Mouse (Mus musculus): ENCODE measurements at regions not wholly inside any gene's neighbourhood (a gene's known extent, or its start where the extent isn't known, plus 50 kb on each side); places are given as distances from the start of the nearest gene placed in this dataset.

DNA sequence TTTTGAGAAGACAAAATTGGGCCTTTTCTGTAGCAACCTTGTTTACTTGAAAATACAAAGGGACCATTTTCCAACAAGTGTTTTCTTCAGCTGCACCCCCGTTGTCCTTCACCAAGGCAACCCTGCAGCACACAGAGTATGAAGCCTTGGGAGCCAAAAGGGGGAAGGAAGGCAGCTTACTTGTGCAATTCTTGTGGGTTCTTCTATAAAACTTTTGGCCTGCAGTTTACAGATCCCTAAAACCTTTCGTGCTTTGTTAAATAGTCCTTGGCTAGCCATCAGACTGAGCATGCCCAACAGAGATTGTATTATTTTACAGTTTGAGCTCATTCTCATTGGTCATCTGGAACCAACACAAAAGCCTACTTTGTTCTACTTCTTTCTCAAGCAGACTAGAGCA lies 140.6 kb upstream of the H2al1a start:
- no peak for DNase-seq (ENCODE audit: low spot score in 2 of 2)

DNA sequence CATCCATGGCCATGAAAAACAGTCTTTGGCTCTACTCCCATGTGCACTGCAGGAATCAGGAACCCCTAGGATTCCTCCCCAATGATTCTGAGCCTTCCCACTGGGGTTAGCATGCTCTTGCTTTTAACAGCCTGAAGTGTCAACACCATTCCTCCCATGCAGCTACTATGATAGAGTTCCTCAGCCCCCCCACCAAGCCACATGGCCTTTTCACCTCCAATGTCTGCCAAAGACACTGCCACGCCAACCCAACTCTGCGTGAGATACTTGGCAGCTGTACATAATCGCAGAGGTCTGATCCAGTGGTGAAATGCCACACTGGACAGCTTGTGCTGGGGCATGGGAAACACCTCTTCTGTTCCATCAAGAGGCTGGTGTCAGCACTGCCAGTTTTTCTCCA lies 128.6 kb upstream of the H2al1a start:
- DNase-seq (ENCODE audit: low spot score in 2 of 2): no peak

DNA sequence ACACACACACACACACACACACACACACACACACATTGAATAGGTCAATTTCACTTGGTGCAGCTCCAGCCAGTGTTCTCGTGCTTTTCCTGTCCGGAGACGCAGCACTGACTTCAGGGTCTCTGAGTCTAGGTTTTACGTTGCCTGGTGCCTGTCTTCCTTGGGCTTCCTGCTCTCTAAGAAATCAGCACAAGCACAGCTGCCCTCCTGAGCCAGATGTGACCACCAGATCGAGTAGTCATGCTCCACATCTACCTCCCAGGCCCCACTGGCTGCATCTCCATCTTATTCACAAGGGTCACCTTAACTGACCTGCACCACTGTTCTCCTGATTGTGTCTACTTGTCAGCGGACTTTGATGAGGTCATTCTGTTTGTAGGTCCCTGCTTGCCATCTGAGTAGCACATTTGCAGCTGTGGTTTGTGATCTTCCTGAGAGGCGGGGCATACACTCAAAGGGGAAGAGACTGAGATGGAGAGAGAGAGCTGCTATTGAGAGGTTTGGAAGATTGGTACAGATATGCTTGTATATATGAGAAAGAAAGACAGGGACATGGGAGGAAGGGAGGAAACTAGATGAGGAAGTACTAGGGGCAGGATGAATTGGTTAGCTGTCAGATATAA lies 118.8 kb upstream of the H2al1a start:
- DNase-seq (ENCODE audit: low spot score in 2 of 2): no peak

DNA sequence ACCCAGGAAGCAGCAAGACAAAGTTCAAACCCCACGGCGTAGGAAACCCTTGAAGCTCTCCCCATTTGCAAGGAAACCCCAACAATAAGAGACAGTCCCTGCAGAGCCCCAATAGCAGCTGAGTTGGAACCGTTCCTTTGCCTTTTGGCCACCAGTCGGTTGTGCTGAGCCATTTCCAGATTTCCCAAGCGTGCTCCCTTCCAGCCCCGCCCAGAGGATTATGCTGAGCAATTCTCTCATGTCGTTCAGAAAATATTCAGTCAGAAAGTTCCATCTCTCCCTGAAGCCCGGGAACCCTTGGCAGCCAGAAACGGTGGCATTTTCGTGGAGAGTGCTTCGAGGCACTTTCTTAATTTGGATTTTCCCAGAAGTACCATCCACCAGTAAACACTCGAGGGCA lies 117.2 kb upstream of the H2al1a start:
- peak in 1 of 2 experiments; percentile 2 for DNase-seq (ENCODE audit: low spot score in 2 of 2)

DNA sequence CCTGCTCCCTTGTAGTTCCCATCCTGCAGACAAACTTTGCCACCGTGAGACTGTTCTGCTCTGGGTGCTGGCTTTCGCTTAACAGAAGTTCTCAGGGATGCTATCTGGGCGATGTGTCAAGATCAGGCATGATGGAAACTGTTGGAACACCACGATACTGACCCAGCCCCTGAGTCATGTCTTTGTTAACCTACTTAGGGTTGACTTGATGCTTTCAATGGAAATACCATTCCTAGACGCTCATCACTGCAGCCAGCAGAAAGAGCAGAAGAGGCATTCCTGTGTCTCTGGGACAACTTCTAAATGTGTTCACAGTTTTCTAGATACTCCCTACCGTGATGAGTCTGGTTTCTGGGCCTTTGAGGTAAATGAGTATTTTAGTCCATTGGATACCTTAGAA lies 108.2 kb upstream of the H2al1a start:
- DNase-seq (ENCODE audit: low spot score in 2 of 2): no peak

DNA sequence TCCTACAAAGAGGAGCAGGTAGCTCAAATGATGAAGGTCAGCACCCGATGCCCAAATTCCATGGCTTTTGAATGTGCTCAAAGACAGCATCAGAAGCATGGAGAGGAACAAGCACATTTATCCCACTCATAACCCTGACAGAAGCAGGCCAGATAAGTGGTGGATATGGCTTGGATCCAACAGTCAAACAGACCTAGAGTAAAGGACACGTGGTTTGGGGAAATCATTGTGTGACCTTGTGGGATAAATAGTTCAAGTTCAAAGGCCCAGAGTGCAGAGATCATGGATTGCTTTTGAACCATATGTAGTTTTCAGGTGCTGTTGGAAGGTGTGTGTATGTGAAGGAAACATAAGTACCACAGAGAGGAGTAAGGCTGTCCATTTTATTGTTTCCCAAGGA lies 94.9 kb upstream of the H2al1a start:
- no peak for DNase-seq (ENCODE audit: low spot score in 2 of 2)

DNA sequence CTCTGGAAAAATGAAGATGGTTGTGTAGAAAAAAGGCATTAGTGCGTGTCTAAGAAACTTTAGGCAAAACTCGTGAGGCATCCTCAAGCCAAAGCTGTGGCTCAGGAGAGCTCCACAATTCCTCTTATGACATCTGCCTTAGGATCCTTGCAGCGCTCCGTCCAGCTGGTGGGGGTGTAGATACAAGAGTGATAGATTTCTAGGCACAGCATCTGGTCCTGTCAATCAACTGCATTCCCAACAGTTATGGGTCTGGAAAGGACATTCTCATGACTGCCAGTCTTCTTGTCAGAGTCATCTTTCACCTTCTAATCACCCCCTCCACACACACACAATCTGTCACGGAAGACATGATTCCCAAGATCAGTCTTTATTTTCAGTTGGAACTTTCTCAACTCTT lies 89.2 kb upstream of the H2al1a start:
- DNase-seq (ENCODE audit: low spot score in 2 of 2): no peak

DNA sequence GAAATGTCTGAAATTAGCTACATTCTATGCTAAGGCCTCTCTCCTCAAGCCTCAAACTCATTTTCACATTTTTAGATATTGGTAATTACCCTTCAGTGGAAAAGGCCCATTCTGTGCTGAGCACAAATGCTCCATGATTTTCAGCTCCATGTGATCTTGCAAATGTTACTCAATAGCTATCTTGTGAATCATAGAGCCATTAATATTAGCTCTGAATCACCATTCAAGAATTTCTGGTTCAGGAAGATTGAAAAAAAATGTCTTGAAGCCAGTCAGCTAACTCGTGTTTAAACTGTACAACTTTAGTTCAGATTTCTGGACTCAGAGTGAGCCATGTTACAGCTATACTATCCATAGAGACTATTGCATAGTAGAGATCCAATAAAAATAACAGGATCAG lies 86.2 kb upstream of the H2al1a start:
- no peak for DNase-seq (ENCODE audit: low spot score in 2 of 2)

DNA sequence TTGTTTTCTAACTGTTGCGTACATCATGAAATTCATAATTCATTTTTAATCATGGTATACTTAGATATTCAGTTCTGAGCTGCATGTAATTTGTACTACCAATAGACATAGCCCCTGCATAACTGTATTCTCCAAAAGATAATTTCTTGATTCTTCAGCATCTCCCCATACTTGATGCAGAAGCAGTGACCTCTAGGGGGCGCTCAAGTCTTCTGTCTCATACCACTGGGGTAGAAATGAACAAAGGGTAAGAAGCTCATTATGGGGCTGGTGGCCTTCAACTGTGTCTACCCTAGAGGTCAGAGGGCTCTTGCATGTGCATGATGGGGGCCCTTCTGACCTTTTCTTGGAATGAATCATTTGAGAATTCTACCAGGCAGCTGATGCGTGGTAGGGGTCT lies 85.6 kb upstream of the H2al1a start:
- peak; percentile 17 to 34 for DNase-seq (ENCODE audit: low spot score in 2 of 2)

DNA sequence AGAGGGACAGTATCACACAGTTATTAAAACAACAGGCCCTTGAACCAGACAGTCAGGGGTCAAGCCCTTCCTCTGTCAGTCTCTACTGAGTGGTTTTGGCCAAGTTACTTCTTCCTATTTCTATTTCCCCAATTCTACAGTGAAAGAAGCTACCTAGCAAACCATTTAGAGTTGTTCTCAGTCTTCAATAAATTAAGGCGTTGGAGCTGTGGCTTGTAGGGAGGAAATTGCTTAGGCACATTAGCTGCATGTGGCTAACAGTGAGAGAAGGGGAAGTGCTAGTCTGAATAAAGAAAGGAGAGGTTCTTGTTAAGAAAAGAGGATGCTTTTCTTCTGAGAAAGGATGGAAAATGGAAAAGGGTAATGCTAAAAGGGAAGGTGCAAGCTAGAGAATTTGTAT lies 60.0 kb upstream of the H2al1a start:
- DNase-seq (ENCODE audit: low spot score in 2 of 2): no peak

DNA sequence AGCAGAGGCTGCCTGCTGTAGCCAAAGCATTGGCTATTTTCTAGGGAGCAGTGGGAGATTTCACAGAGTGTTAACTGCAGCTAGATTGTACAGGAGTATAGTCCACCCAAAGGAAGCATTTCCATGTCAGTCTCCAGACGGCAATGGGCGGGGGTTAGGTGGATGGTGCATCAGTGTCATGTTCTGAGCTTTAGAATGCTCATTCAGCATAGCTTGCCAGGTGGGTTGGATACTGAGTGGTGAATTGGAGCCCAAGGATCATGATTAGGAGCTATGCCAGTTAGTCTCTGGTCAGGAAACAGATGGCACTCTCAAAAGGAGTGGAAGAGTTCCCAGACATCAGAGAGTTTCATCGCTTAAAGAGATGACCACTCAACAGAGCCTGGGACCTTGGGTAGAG lies 53.5 kb upstream of the H2al1a start:
- no peak for DNase-seq (ENCODE audit: low spot score in 2 of 2)

All from adrenal gland, adult 18-20 months (tissue).